9 mouse cellular contexts compared by ENCODE assay signal in the genomic region with DNA sequence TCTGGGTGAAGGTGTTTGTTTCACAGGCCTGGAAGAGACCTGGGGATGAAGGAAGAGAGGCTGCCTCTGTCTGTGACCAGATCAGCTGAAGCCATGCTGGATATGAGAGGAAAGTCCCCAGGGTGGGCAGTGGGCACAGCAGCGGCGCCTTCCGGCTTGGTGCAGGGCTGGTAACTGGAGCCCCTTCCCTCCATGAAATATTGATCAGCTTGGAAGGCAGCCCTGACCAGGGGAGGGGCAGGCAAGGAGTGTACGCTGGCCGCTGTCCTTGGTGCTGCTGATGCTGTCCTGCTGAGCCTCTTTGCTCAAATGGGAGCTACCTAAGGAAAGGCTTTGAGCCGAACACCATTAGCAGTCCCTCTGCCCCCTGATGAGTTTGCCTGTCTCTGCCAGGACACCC. TPM values are rescaled to one million over a fixed set of nuclear protein-coding genes. Genes with fewer than 3 reads are reported as not detected.
DNase-seq lines count a peak whose midpoint lies in the region; ATAC-seq and TF ChIP-seq lines count a peak whose summit lies in the region.
"Had no signal": no experiment of that assay in that cellular context is flagged by ENCODE, and none has a peak within 500 bp of the region (broad histone marks: within the 10 kb centered on the region; RNA-seq: fewer than 3 reads in every experiment).

No protein-coding gene starts in this region.

- intact Hi-C loops in heart, postnatal 14 days (cut with DNase I): no loop called here

- peak; percentile 36 to 51 for DNase-seq in heart, postnatal 14 days
- DNase-seq in heart, adult 11 months: no peak
- no peak for DNase-seq in Patski (ENCODE audit: low read depth, low spot score)
- DNase-seq in lung, postnatal 4 days: peak; percentile 37 to 42
- DNase-seq in frontal cortex, postnatal 36 days (ENCODE audit: low spot score in 2 of 2): no peak
- DNase-seq in cerebellum, adult 9-11 months: no peak

- POLR2A ChIA-PET in Patski (lab: Charles Lee): interaction anchor here (0.5 kb wide), 1 partner anchor 155 kb away, joined by 3 read pairs; no protein-coding TSS in a partner anchor

- CTCF ChIA-PET in Patski (lab: Charles Lee): no interaction called here

- no peak overlapping the region for H3K4me3 ChIP-seq in hindbrain, embryonic 13.5 days

- in situ Hi-C loops in Patski (cut with MboI; ENCODE audit: low pct_unique_long_range_greater_than_20kb): no loop called here

- 0 out of 2 replicates have a peak overlapping the region, but pooled peaks have one; percentile 39 for H3K9ac ChIP-seq in hindbrain, embryonic 13.5 days

- no peaks in the 10 kb centered on the region for H3K36me3 ChIP-seq in hindbrain, embryonic 13.5 days

- H3K27me3 ChIP-seq in Patski: peaks cover 18% of the 10 kb centered on the region
- no peaks in the 10 kb centered on the region; the same call in 1 of the 2 replicates for H3K27me3 ChIP-seq in hindbrain, embryonic 13.5 days

- WGBS in hindbrain, embryonic 13.5 days: 8% methylated on average over 6 of the region's 6 CpGs

- ATAC-seq in Patski: peak; percentile 39
- peak; percentile 41; the same call in 1 of the 2 replicates for ATAC-seq in hindbrain, embryonic 13.5 days (ENCODE audit: low FRiP score)
- ATAC-seq in megakaryocyte, adult 5-6 weeks (ENCODE audit: poor library complexity, severe bottlenecking): no peak

- H3K27ac ChIP-seq in hindbrain, embryonic 13.5 days: no peak overlapping the region
- H3K27ac ChIP-seq: macrophage had no signal

- TF ChIP-seq CTCF in Patski (IDR thresholded peaks at IDR 0.05): no peak

- H3K9me3 ChIP-seq in hindbrain, embryonic 13.5 days: no peaks in the 10 kb centered on the region

- peaks cover 22% of the 10 kb centered on the region for H3K4me1 ChIP-seq in hindbrain, embryonic 13.5 days (replicated peaks)

- no peak overlapping the region for H3K4me2 ChIP-seq in hindbrain, embryonic 13.5 days

RNA-seq across cellular contexts. Expression of gene Rims3, which starts 11.6 kb away (rescaled TPM):
- total RNA-seq in heart, postnatal 14 days (2021): under 1 TPM; 0.12 to 0.22 TPM
- polyA plus RNA-seq in Patski (2021): not detected
- polyA plus RNA-seq in hindbrain, embryonic 13.5 days (2015; fragmentation: Nextera tagmentation; extraction: Ambion mirVana): 11.9 and 12.4 TPM in 2 replicates
- 0.05 and 0.29 TPM in 2 replicates for total RNA-seq in megakaryocyte, adult 5-6 weeks (2015)
- total RNA-seq in megakaryocyte, adult 5-6 weeks (2017): 0.04 and 0.15 TPM in 2 replicates

RNA-seq across cellular contexts. Expression of gene Nfyc, which starts 34.8 kb away (rescaled TPM):
- total RNA-seq in heart, postnatal 14 days (2021): 10 to 100 TPM; 66.3 to 67.9 TPM
- polyA plus RNA-seq in Patski (2021): 52.8 TPM
- 85.8 and 86.3 TPM in 2 replicates for polyA plus RNA-seq in hindbrain, embryonic 13.5 days (2015; fragmentation: Nextera tagmentation; extraction: Ambion mirVana)
- 64.3 and 66.1 TPM in 2 replicates for total RNA-seq in megakaryocyte, adult 5-6 weeks (2015)
- total RNA-seq in megakaryocyte, adult 5-6 weeks (2017): 55.0 and 67.3 TPM in 2 replicates

RNA-seq across cellular contexts. Expression of gene Exo5, which starts 58.6 kb away (rescaled TPM):
- total RNA-seq in heart, postnatal 14 days (2021): 1 to 10 TPM; 3.6 to 3.9 TPM
- 1.0 TPM for polyA plus RNA-seq in Patski (2021)
- 38.3 and 42.6 TPM in 2 replicates for polyA plus RNA-seq in hindbrain, embryonic 13.5 days (2015; fragmentation: Nextera tagmentation; extraction: Ambion mirVana)
- 8.4 and 13.8 TPM in 2 replicates for total RNA-seq in megakaryocyte, adult 5-6 weeks (2015)
- total RNA-seq in megakaryocyte, adult 5-6 weeks (2017): 13.4 and 20.3 TPM in 2 replicates

Comparison
In these comparisons a context has a peak if more than half of its experiments do, and no peak if none do; other contexts are left out.
1. DNase-seq: peak in heart, postnatal 14 days (2 of 2) and lung, postnatal 4 days (2 of 2); none in heart, adult 11 months (single experiment), Patski (single experiment), frontal cortex, postnatal 36 days (0 of 2) and cerebellum, adult 9-11 months (single experiment).